Mouse (Mus musculus): ENCODE measurements around the gene Oca2.

Oca2 gene

GRCm38 (mm10) chr7:56239543-56239942, at the start of gene Oca2:
Gene Oca2, plus strand, starts transcription at chr7:56239760.
- no peak for DNase-seq (ENCODE audit: low read depth, low spot score)

GRCm38 (mm10) chr7:56191041-56191440, 48.5 kb upstream of the Oca2 start:
- DNase-seq (ENCODE audit: low read depth, low spot score): no peak

DNA sequence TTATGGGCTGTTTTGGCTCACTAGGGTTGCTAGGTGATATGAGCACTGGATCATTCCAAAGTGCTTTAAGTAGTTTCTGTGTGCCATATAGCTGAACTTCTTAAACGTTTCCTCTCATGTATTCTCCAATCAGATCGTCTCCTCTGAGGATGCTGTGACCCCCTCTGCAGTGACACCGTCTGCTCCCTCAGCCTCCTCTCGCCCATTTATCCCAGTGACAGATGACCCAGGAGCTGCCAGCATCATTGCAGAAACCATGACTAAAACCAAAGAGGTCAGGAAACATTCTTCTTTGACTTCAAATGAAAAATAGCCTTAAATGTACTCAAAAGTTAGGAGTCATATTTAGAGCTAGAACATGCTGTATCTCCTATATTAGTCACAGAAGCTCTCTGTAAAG, 47.9 kb upstream of the Oca2 start:
- no peak for DNase-seq (ENCODE audit: low read depth, low spot score)

- DNase-seq (ENCODE audit: low read depth, low spot score): no peak
Measured at GRCm38 (mm10) chr7:56201483-56202218, 37.9 kb upstream of the Oca2 start.

GRCm38 (mm10) chr7:56202843-56203242, 36.7 kb upstream of the Oca2 start:
- DNase-seq (ENCODE audit: low read depth, low spot score): no peak

DNA sequence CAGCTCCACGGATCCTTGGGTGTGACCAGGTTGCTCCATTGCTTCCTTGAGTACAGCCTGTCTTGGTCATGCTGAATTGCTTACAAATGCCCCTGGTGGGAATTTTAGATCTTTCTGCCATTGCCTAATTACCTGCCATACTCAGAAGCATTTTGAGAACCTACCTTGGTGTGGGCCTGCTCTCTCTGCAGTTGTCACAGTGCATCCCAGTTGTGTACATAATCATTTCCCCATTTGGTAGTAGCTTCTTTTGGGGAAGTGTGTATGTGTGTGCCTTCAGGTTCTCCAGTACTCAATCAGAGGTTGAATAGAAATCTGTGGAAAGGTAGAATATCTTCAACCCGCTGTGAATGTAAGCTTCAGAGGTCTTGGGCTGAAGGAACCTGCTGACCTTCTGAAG, 36.3 kb upstream of the Oca2 start:
- DNase-seq (ENCODE audit: low read depth, low spot score): no peak

GRCm38 (mm10) chr7:56204877-56205276, 34.7 kb upstream of the Oca2 start:
- DNase-seq (ENCODE audit: low read depth, low spot score): no peak

DNA sequence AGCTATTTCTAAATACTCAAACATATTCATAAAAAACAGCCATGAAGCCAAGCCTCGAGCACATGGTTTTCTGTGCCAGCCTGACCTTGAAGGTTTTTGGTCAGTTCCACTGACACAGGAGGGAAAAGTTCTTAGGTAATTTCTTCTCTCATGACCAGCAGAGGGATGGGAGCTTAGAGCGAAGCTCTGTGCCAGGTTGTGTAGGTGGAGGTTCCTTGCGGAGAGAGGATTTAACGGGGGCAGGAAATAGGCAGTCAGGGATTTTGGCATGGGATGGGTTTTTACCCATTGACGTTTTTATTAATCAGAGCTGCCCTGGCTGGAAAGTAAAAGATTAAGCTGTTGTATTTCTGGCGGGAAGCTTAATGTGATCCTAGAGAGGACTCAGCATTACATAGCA, 18.7 kb upstream of the Oca2 start:
- no peak for DNase-seq (ENCODE audit: low read depth, low spot score)

DNA sequence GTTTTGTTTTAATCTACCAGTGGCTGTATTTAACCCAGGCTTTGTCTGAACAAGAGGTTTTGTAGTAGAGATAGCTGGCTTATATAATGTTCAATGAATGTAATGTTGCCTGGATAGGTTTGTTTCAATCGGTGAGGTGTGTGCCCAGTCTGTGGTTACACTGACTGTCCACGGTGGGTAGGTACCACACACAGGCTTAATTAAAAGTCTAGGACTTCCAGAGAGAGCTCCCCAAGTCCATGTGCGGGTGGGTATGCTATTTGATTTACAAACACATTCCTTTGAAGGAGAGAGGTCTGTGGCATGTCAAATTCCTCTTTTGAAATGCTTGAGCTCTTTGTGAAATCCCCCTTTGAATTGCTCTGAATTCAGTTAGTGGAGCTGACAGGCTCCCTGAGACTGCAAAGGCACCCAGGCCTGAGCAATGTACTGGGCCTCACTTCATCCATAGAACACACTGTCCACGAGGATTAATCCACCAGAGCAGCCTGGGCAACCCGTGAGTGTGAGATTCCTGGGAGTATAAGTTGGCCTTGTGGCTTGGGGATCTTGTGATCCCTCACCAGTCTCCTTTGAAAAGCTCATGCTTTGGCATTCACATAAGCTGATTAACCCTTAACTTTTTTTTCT, 3.7 kb upstream of the Oca2 start:
- no peak for DNase-seq (ENCODE audit: low read depth, low spot score)

DNA sequence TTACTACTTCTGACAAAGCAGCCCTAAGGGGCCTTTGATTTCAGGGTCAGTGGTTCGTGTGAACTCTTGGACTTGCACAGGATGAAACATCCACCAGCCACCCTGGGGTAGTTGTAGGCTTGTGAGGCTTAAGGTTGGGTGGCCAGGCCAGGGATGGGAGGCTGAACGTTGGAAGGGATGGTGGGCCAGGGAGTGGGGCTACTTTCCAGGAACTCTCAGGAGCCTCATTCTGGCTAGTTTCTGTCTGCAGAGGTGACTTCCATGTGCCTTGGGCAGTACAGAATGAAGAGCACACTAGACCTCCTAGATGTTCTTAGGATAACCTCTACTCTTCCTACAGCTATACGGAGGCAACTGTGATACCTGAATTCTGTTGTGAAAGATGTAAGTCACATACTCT, 2.9 kb upstream of the Oca2 start:
- DNase-seq (ENCODE audit: low read depth, low spot score): no peak

DNA sequence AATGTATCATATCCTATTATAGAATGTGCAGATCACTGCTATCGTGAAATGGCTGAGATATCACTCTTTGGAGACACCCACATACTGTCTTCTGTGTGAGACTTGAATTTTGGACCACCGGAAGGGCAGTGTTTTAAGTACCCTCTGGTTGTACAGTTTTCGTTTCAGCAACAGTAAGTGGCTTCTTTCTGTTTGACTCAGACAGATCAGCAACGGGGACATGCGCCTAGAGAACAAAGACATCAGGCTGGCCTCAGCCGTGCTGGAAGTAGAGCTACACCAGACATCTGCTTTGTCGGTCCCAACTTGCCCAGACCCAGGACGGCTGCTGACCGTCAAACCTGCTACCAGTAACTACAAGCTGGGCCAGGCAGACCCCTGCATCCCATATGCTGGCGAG, 15.0 kb downstream of the Oca2 start:
- DNase-seq (ENCODE audit: low read depth, low spot score): no peak

DNA sequence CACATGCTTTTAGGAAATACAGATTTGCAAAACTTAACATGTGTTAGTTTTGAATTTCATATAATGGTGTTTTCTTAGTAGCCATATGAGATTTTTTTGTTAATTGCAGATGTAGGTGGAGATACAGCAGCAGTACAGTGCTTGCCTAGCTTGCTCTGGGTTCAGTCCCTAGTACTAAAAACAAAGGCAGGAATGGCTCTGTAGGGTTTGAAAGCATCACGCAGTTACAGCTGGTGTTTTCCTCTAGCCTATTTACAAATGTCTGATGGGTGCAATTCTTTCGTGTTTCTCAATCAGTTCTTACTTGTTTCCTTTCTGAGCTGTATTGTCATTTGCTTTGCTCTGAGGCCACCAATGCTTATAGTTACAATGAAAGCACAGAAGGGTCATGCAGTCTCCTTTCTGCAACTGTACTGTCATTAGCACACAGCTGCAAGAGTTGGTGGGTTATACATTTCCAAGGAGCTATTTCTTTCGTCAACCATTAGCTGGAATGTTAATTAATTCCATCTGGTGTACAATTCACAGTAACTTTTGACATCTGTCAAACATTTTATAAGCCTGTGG, 18.4 kb downstream of the Oca2 start:
- no peak for DNase-seq (ENCODE audit: low read depth, low spot score)

- DNase-seq (ENCODE audit: low read depth, low spot score): no peak
Measured at GRCm38 (mm10) chr7:56277506-56277905, 37.9 kb downstream of the Oca2 start.

DNA sequence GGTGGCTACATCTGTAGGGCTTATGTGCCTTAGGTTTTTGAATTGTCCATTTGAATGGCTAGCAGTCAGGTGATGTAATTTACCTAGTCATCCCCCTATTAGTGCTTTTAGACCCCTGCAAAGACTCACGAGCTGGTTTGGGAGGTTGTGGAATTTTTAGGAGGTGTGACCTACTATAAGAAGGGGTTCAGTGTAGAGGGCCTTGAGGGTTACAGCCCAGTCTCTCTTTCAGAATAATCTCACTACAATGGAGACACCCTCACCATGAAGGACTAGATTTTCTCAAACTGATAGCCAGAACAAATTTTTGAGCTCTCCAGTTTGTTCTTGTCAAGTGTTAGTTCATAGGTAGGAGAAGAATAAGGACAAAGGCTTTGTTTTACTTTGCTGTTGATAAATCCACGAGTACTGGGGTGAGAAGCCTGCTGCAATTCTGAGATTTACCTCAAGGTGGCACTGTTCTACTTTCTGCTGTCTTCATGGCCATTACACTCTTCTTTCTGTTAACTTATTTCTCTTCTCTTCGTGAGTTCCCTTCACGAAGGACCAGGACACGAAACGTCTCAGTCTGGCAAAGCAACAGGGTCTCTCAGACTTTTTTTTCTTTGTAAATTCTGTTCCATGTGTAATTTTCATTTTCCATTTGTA, 52.0 kb downstream of the Oca2 start:
- DNase-seq (ENCODE audit: low read depth, low spot score): peak; percentile 70

DNA sequence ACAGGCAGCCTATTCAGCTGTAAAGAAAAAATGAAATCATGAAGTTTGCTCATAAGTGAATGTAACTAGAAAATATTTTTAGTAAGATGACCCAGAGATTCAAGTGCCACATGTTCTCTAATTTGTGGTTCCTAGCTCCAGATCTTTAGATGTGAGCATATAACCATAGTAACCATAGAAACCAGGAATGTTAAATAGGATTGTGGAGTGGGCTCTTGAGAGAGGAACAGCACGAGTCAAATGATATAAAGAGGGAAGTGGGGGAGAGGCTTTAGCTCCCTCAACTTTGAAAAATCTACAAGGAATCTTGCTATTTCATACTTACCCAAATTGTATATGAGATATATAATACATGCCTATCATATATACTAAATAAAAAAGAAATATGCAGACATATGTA, 64.8 kb downstream of the Oca2 start:
- DNase-seq (ENCODE audit: low read depth, low spot score): no peak

GRCm38 (mm10) chr7:56314358-56314757, 74.8 kb downstream of the Oca2 start:
- DNase-seq (ENCODE audit: low read depth, low spot score): no peak

GRCm38 (mm10) chr7:56315630-56316529, 76.3 kb downstream of the Oca2 start:
- DNase-seq (ENCODE audit: low read depth, low spot score): no peak

GRCm38 (mm10) chr7:56327738-56328137, 88.2 kb downstream of the Oca2 start:
- no peak for DNase-seq (ENCODE audit: low read depth, low spot score)

- no peak for DNase-seq (ENCODE audit: low read depth, low spot score)
Measured at GRCm38 (mm10) chr7:56348528-56348927, 109.0 kb downstream of the Oca2 start.

DNA sequence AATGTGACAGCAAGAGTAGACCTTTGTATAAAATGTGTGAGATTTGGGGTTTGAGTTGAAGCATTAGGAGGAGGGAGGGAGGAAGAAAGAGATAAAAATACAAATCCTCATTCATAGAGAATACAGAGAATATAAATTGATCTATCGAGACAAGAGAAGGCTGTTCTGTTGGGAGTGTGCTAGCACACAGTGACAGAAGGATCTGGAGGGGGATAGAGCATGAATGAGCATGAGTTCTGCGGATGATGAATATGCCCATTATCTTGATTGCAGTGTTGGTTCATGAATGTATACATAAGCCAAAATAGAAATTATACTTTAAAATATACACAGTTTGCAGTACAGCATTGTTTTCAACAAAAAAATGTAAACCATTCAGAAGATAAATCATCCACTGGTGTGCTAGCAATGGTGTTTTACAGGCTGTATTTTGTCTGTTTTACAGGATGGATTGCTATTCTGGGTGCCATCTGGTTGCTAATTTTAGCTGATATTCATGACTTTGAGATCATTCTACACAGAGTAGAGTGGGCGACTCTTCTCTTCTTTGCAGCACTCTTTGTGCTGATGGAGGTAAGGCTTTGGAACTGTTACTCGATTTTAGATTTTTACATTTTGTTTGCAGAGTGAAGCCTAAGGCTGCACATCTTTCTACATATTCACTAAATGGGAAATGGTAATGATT, 117.2 kb downstream of the Oca2 start:
- DNase-seq (ENCODE audit: low read depth, low spot score): peak; percentile 30
